Mouse (Mus musculus): ENCODE results near the gene Ppard. TPM values are rescaled to one million over a fixed set of nuclear protein-coding genes. Genes with fewer than 3 reads are reported as not detected.

Ppard gene
- polyA plus RNA-seq, 1 experiment from 2014 or later, result 2.8 TPM

GRCm38 (mm10) chr17:28267251-28267650, 34.8 kb downstream of the Ppard start:
- DNase-seq (no peak), ATAC-seq (ENCODE audit: insufficient read depth) (no peak)
- Histone ChIP-seq H3K4me2 (no peak overlapping the region), H3K27ac (ENCODE audit: low read depth) (no peak overlapping the region), H3K36me3 (ENCODE audit: insufficient read depth) (no peaks in the 10 kb centered on the region), H3K27me3 (ENCODE audit: insufficient read depth, low read length) (no peaks in the 10 kb centered on the region), H3K9me3 (ENCODE audit: low read depth, low read length) (no peaks in the 10 kb centered on the region), H3K4me1 (ENCODE audit: insufficient read depth) (0 out of 2 replicates have a peak, but pooled peaks cover 9% of the 10 kb centered on the region), H3K4me3 (ENCODE audit: low read depth, low read length) (no peak overlapping the region), H3K9ac (no peak overlapping the region)
- no peak for TF ChIP-seq CTCF (IDR thresholded peaks at IDR 0.05; ENCODE audit: low read depth)
- 87% methylated on average over 5 of the region's 5 CpGs for WGBS

GRCm38 (mm10) chr17:28270165-28270564, 37.7 kb downstream of the Ppard start:
- no peak overlapping the region for H3K4me2 ChIP-seq
- peak; percentile 22; the same call in 1 of the 2 replicates for ATAC-seq (ENCODE audit: insufficient read depth)
- peak overlapping the region; percentile 67 for H3K27ac ChIP-seq (ENCODE audit: low read depth)
- WGBS, result 28% methylated on average over 13 of the region's 13 CpGs
- no peaks in the 10 kb centered on the region for H3K27me3 ChIP-seq (ENCODE audit: insufficient read depth, low read length)
- no peak overlapping the region for H3K9ac ChIP-seq
- peak; percentile 34 for DNase-seq
- 0 out of 2 replicates have a peak, but pooled peaks cover 8% of the 10 kb centered on the region for H3K4me1 ChIP-seq (ENCODE audit: insufficient read depth)
- H3K4me3 ChIP-seq (ENCODE audit: low read depth, low read length), result no peak overlapping the region
- H3K9me3 ChIP-seq (ENCODE audit: low read depth, low read length), result no peaks in the 10 kb centered on the region
- TF ChIP-seq CTCF (IDR thresholded peaks at IDR 0.05; ENCODE audit: low read depth), result no peak
- H3K36me3 ChIP-seq (ENCODE audit: insufficient read depth), result no peaks in the 10 kb centered on the region

GRCm38 (mm10) chr17:28271537-28272266, 39.2 kb downstream of the Ppard start:
- H3K4me1 ChIP-seq (ENCODE audit: insufficient read depth), result 0 out of 2 replicates have a peak, but pooled peaks cover 7% of the 10 kb centered on the region
- no peak overlapping the region for H3K4me3 ChIP-seq (ENCODE audit: low read depth, low read length)
- no peak for TF ChIP-seq CTCF (IDR thresholded peaks at IDR 0.05; ENCODE audit: low read depth)
- WGBS, result 60% methylated on average over 12 of the region's 12 CpGs
- H3K9me3 ChIP-seq (ENCODE audit: low read depth, low read length), result no peaks in the 10 kb centered on the region
- DNase-seq (no peak), ATAC-seq (ENCODE audit: insufficient read depth) (no peak)
- no peak overlapping the region for H3K9ac ChIP-seq
- H3K27me3 ChIP-seq (ENCODE audit: insufficient read depth, low read length), result no peaks in the 10 kb centered on the region
- no peaks in the 10 kb centered on the region for H3K36me3 ChIP-seq (ENCODE audit: insufficient read depth)
- H3K27ac ChIP-seq (ENCODE audit: low read depth), result peak overlapping the region; percentile 54; the same call in 1 of the 2 replicates
- H3K4me2 ChIP-seq, result no peak overlapping the region

GRCm38 (mm10) chr17:28272281-28272680, 39.8 kb downstream of the Ppard start:
- ATAC-seq (ENCODE audit: insufficient read depth) (0 out of 2 replicates have a peak, but pooled peaks have one; percentile 7), DNase-seq (no peak)
- Histone ChIP-seq H3K27ac (ENCODE audit: low read depth) (0 out of 2 replicates have a peak overlapping the region, but pooled peaks have one; percentile 54), H3K9ac (no peak overlapping the region), H3K4me1 (ENCODE audit: insufficient read depth) (0 out of 2 replicates have a peak, but pooled peaks cover 7% of the 10 kb centered on the region), H3K4me2 (no peak overlapping the region), H3K9me3 (ENCODE audit: low read depth, low read length) (no peaks in the 10 kb centered on the region), H3K27me3 (ENCODE audit: insufficient read depth, low read length) (no peaks in the 10 kb centered on the region), H3K36me3 (ENCODE audit: insufficient read depth) (no peaks in the 10 kb centered on the region), H3K4me3 (ENCODE audit: low read depth, low read length) (no peak overlapping the region)
- 63% methylated on average over 9 of the region's 9 CpGs for WGBS
- no peak for TF ChIP-seq CTCF (IDR thresholded peaks at IDR 0.05; ENCODE audit: low read depth)

- no peaks in the 10 kb centered on the region for H3K27me3 ChIP-seq (ENCODE audit: insufficient read depth, low read length)
- H3K9me3 ChIP-seq (ENCODE audit: low read depth, low read length), result no peaks in the 10 kb centered on the region
- WGBS, result 63% methylated on average over 6 of the region's 6 CpGs
- 0 out of 2 replicates have a peak, but pooled peaks cover 7% of the 10 kb centered on the region for H3K4me1 ChIP-seq (ENCODE audit: insufficient read depth)
- H3K36me3 ChIP-seq (ENCODE audit: insufficient read depth), result no peaks in the 10 kb centered on the region
- H3K9ac ChIP-seq, result no peak overlapping the region
- ATAC-seq (ENCODE audit: insufficient read depth) (0 out of 2 replicates have a peak, but pooled peaks have one; percentile 12), DNase-seq (peak; percentile 45)
- no peak for TF ChIP-seq CTCF (IDR thresholded peaks at IDR 0.05; ENCODE audit: low read depth)
- no peak overlapping the region for H3K27ac ChIP-seq (ENCODE audit: low read depth)
- H3K4me2 ChIP-seq, result no peak overlapping the region
- no peak overlapping the region for H3K4me3 ChIP-seq (ENCODE audit: low read depth, low read length)
These were observed 40.3 kb downstream of the Ppard start for GRCm38 (mm10) chr17:28272837-28273236.

- Histone ChIP-seq H3K36me3 (ENCODE audit: insufficient read depth) (no peaks in the 10 kb centered on the region), H3K27ac (ENCODE audit: low read depth) (no peak overlapping the region), H3K9me3 (ENCODE audit: low read depth, low read length) (no peaks in the 10 kb centered on the region), H3K4me1 (ENCODE audit: insufficient read depth) (peaks cover 13% of the 10 kb centered on the region), H3K27me3 (ENCODE audit: insufficient read depth, low read length) (no peaks in the 10 kb centered on the region), H3K4me2 (no peak overlapping the region), H3K9ac (no peak overlapping the region), H3K4me3 (ENCODE audit: low read depth, low read length) (no peak overlapping the region)
- WGBS, result 73% methylated on average over 3 of the region's 3 CpGs
- ATAC-seq (ENCODE audit: insufficient read depth) (no peak), DNase-seq (no peak)
- peak; percentile 58 for TF ChIP-seq CTCF (IDR thresholded peaks at IDR 0.05; ENCODE audit: low read depth)
These were observed 42.2 kb downstream of the Ppard start for GRCm38 (mm10) chr17:28274739-28275138.

- Histone ChIP-seq H3K4me1 (ENCODE audit: insufficient read depth) (peaks cover 18% of the 10 kb centered on the region), H3K27ac (ENCODE audit: low read depth) (no peak overlapping the region), H3K27me3 (ENCODE audit: insufficient read depth, low read length) (no peaks in the 10 kb centered on the region), H3K4me2 (no peak overlapping the region), H3K9me3 (ENCODE audit: low read depth, low read length) (no peaks in the 10 kb centered on the region), H3K9ac (no peak overlapping the region), H3K4me3 (ENCODE audit: low read depth, low read length) (no peak overlapping the region), H3K36me3 (ENCODE audit: insufficient read depth) (no peaks in the 10 kb centered on the region)
- DNase-seq (no peak), ATAC-seq (ENCODE audit: insufficient read depth) (no peak)
- WGBS, result 64% methylated on average over 14 of the region's 14 CpGs
- no peak for TF ChIP-seq CTCF (IDR thresholded peaks at IDR 0.05; ENCODE audit: low read depth)
These were observed 44.7 kb downstream of the Ppard start for GRCm38 (mm10) chr17:28277226-28277625.

Measured in lung, embryonic 14.5 days (tissue).